ENCODE assay signal across 8 mouse cellular contexts in genomic region chr6:52305877-52306389, GRCm38 (mm10). TPM values are rescaled to one million over a fixed set of nuclear protein-coding genes. Genes with fewer than 3 reads are reported as not detected.
DNase-seq lines count a peak whose midpoint lies in the region; ATAC-seq lines count a peak whose summit lies in the region.

No protein-coding gene starts in this region.

- 0 out of 2 replicates have a peak, but pooled peaks cover 3% of the 10 kb centered on the region for H3K4me1 ChIP-seq in intestine, embryonic 14.5 days (replicated peaks; ENCODE audit: control insufficient read depth, insufficient read depth, low read length)
- H3K4me1 ChIP-seq in megakaryocyte, embryonic 14.5 days = peaks cover 17% of the 10 kb centered on the region

- intact Hi-C loops in gastrocnemius, postnatal 36 days (cut with DNase I) = loop anchor here (5.0 kb wide), 4 partner anchors 34 to 416 kb away; no protein-coding TSS in a partner anchor
- intact Hi-C loops in left cerebral cortex, postnatal 25 days (cut with DNase I) = loop anchor here (1.0 to 10.0 kb wide), 3 partner anchors 34 to 419 kb away; no protein-coding TSS in a partner anchor

- H3K27ac ChIP-seq in intestine, embryonic 14.5 days (ENCODE audit: low read depth) = no peak overlapping the region

- ATAC-seq in intestine, embryonic 14.5 days (replicated peaks; ENCODE audit: low FRiP score, low TSS enrichment, low read depth) = peak; percentile 72

- H3K4me2 ChIP-seq in intestine, embryonic 14.5 days (ENCODE audit: low read length) = peak overlapping the region; percentile 80

- whole genome bisulfite sequencing in intestine, embryonic 14.5 days = under 1% methylated on average over 30 of the region's 30 CpGs

- DNase-seq in R1 (ENCODE audit: low read depth, low spot score) = peak; percentile 62
- DNase-seq in embryo, embryonic 10.5 days (ENCODE audit: low spot score) = peak; percentile 84
- DNase-seq in gastrocnemius, postnatal 36 days = peak; percentile 56
- peak; percentile 81 for DNase-seq in intestine, embryonic 14.5 days (ENCODE audit: low spot score)
- DNase-seq in left cerebral cortex, postnatal 25 days (ENCODE audit: low spot score in 2 of 2) = peak; percentile 57 to 66
- DNase-seq in right cerebral cortex, postnatal 36 days (ENCODE audit: low spot score in 2 of 2) = peak; percentile 38 to 44
- no peak for DNase-seq in c-Kit-positive CD71-positive TER-119-positive erythroid progenitor cells, embryonic 14.5 days (ENCODE audit: low spot score)

- H3K9ac ChIP-seq in intestine, embryonic 14.5 days (ENCODE audit: low read length) = peak overlapping the region; percentile 18; the same call in 1 of the 2 replicates

- peaks cover 62% of the 10 kb centered on the region for H3K27me3 ChIP-seq in intestine, embryonic 14.5 days (replicated peaks; ENCODE audit: control insufficient read depth, insufficient read depth, low read length)
- H3K27me3 ChIP-seq in megakaryocyte, embryonic 14.5 days (replicated peaks) = peaks cover 83% of the 10 kb centered on the region

- H3K9me3 ChIP-seq in intestine, embryonic 14.5 days (ENCODE audit: control insufficient read depth, low read length) = no peaks in the 10 kb centered on the region
- peaks cover 3% of the 10 kb centered on the region; the same call in 1 of the 2 replicates for H3K9me3 ChIP-seq in megakaryocyte, embryonic 14.5 days

- no peaks in the 10 kb centered on the region for H3K36me3 ChIP-seq in intestine, embryonic 14.5 days (ENCODE audit: control insufficient read depth, insufficient read depth, low read length)
- no peaks in the 10 kb centered on the region for H3K36me3 ChIP-seq in megakaryocyte, embryonic 14.5 days (replicated peaks; ENCODE audit: low read length)

- H3K4me3 ChIP-seq in intestine, embryonic 14.5 days (ENCODE audit: low read depth, low read length) = peak overlapping the region; percentile 44
- peak overlapping the region; percentile 91 for H3K4me3 ChIP-seq in megakaryocyte, embryonic 14.5 days (replicated peaks)

RNA-seq across cellular contexts. Expression of gene Evx1, which starts 7.4 kb away (rescaled TPM):
- total RNA-seq in gastrocnemius, postnatal 36 days (2021) = not detected
- polyA plus RNA-seq in intestine, embryonic 14.5 days (2014; fragmentation: Nextera tagmentation; extraction: Ambion mirVana) = not detected in 2 replicates
- total RNA-seq in left cerebral cortex, postnatal 25 days (2021) = not detected
- not detected in 2 replicates for polyA plus RNA-seq in megakaryocyte, embryonic 14.5 days (2012; ENCODE audit: insufficient read depth, low replicate concordance)

RNA-seq across cellular contexts. Expression of gene Hoxa13, which starts 45.3 kb away (rescaled TPM):
- 1 to 10 TPM; 2.4 to 3.6 TPM for total RNA-seq in gastrocnemius, postnatal 36 days (2021)
- 0.35 and 0.39 TPM in 2 replicates for polyA plus RNA-seq in intestine, embryonic 14.5 days (2014; fragmentation: Nextera tagmentation; extraction: Ambion mirVana)
- not detected for total RNA-seq in left cerebral cortex, postnatal 25 days (2021)
- polyA plus RNA-seq in megakaryocyte, embryonic 14.5 days (2012; ENCODE audit: insufficient read depth, low replicate concordance) = not detected in 2 replicates
